Mouse (Mus musculus) inflammation-experienced regulatory T-cells, adult 16 weeks (primary cell): ENCODE measurements around the gene Grwd1. TPM values are rescaled to one million over a fixed set of nuclear protein-coding genes. Genes with fewer than 3 reads are reported as not detected.

Source experiments
- polyA plus RNA-seq: library from polyadenylated mRNA; unstranded; fragments of 100-300 nt; shearing (Covaris generic); gene quantifications from one replicate; pipeline ENCODE4 v1.2.1, GENCODE M21; 2017

Gene Grwd1
- polyA plus RNA-seq, result 44.0 TPM

GRCm38 (mm10) chr7:45830427-45831127 lies at the start of gene Grwd1:
Gene Grwd1 (minus strand): TSS chr7:45830944.

GRCm38 (mm10) chr7:45878278-45878677 lies 47.5 kb upstream of the Grwd1 start, which contains the start of gene Grin2d:
Gene Grin2d (minus strand): TSS chr7:45878378.

DNA sequence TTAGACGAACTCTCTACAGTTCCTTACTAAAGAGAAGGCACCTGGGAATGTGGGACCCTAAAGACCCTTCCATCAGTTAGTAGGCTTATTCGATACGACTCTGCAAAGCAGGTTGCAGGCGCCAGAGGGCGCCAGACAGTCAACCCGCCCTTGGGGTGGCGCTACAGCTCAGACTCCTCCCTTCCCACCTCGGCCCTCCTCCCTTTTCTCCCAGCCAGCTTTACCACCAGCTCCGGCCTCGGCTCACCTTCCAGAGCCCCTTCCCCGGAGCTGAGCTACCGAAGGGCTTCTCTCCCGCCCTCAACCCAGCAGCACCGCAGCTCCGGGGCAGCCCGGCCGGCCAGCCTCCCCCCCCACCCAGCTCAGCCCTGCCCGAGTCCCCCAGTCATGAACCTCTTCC lies 41.9 kb upstream of the Grwd1 start, which contains the start of gene Kdelr1:
TSS of gene Kdelr1 (plus strand) at position 149 of the 400 bp plus-strand sequence.

DNA sequence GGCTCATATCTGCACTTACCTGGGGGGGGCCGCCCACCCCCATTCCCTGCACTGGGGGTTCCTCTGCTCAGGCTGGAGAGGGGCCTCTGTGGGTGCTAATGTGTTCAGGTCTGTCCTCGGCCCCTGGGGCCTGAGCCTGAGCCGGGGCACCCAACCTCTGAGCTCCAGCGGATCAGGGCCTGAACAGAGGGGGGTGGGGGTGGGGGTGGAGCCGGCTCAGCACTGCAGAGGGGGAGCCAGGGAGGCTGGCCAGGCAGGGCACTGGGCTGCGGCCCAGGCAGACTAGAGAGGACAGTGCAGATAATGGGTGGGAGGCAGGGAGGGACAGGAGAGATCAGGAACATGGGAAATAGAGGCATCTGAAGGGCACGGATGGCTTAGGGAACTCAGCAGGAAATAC lies 6.1 kb downstream of the Grwd1 start, which contains the start of gene Kcnj14:
TSS of gene Kcnj14 (minus strand) at position 185 of the 400 bp plus-strand sequence.

DNA sequence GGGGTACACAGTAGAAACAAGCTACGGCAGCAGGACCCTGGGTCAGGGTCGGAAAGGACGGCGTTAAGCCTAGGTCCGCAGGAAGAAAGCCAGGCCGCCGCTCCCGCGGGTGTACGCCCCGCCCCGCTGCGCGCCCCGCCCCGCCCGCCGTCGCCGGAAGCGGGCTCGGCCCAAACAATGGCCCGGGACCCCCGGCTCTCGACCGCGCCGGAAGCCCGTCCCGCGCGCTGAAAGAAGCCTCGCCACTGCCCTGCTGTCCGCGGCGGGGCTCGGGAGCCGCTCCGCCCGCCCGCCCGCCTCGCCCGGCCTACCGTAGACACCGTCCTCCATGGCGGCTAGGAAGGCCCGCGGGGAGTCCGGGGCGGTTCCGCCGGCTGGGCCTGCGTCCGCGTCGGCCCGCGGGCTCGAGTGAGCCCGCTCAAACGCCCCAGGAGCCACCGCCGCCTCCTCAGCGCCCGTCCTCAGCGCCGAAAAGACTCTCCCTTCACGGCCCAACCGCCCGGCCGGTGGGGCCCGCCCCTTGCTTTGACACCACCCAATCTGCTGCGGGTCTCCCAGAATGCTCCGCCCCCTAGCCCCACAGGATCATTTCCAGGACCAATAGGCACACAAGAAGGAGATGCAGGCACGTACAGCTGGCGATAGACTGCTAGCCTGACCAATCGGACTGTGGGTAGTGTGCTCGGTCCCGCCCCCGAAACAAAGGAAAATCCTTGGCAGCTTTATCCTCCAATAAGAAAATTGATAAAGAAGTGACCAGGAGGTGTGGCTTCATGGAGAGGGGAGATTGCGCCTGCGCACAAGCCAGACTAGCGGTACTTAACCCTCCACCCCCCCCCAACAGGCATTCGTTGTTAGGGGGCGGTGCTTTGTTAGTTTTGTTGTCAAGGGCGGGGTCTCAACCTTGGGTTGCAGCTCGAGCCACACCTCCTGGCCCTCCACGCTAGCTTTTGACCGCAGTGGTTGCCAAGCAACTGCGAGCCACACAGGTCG lies 16.7 kb downstream of the Grwd1 start, which contains the start of gene Cyth2:
TSS of gene Cyth2 (minus strand) at position 795 of the 993 bp plus-strand sequence.

GRCm38 (mm10) chr7:45784524-45785372 lies 46.0 kb downstream of the Grwd1 start, which contains the start of gene Sult2b1:
Gene Sult2b1 (minus strand): TSS chr7:45784669.

DNA sequence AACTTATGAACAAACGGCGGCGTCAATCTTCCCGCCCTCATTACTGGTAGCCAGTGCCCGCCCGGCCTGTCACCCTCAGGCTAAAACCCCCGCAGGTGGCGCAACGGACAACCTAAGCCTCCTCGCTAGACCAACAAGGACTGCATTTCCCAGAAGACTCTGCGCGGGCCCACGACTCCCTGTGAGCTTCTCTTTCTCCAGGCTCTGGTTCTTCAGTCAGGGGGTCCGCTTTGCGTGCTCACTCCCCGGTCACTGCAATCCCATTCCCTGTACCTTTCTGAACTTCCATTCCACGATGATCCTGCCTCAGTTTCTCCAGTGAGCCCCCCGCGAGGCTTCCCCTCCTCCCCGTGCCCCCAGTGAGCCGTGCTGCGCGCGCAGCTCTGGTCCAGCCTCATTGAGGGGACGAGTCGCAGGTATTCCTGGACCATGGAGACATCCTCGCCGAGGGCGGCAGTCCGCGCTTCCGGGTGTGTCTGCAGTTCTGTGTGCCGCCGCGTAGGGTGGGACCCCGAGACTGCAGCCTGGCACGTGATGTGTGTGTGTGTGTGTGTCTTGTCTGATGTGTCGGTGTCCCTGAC lies 47.1 kb downstream of the Grwd1 start, which contains the start of gene Lmtk3:
TSS of gene Lmtk3 (plus strand) at position 228 of the 581 bp plus-strand sequence.

Other genes with a start within 250 kb of the Grwd1 start
- not detected for gene Fgf21, start 215.5 kb downstream of the Grwd1 start, polyA plus RNA-seq
- gene Fut1, start 213.7 kb downstream of the Grwd1 start, polyA plus RNA-seq, result not detected
- gene Izumo1, start 209.1 kb downstream of the Grwd1 start, polyA plus RNA-seq, result not detected
- gene Rasip1, start 203.5 kb downstream of the Grwd1 start, polyA plus RNA-seq, result 0.65 TPM
- gene Mamstr, start 191.0 kb downstream of the Grwd1 start, polyA plus RNA-seq, result 0.65 TPM
- 0.12 TPM for gene Fut2, start 164.6 kb downstream of the Grwd1 start, polyA plus RNA-seq
- not detected for gene Ntn5, start 146.9 kb downstream of the Grwd1 start, polyA plus RNA-seq
- gene Sec1, start 136.5 kb downstream of the Grwd1 start, polyA plus RNA-seq, result 0.20 TPM
- 9.3 TPM for gene Car11, start 131.1 kb downstream of the Grwd1 start, polyA plus RNA-seq
- 14.7 TPM for gene Dbp, start 125.9 kb downstream of the Grwd1 start, polyA plus RNA-seq
- 1,529 TPM for gene Rpl18, start 115.5 kb downstream of the Grwd1 start, polyA plus RNA-seq
- gene Sphk2, start 112.9 kb downstream of the Grwd1 start, polyA plus RNA-seq, result 40.4 TPM
- not detected for gene Fam83e, start 109.7 kb downstream of the Grwd1 start, polyA plus RNA-seq
- not detected for gene Spaca4, start 105.1 kb downstream of the Grwd1 start, polyA plus RNA-seq
- 0.13 TPM for gene Lmtk3, start 47.2 kb downstream of the Grwd1 start, polyA plus RNA-seq
- 2.7 TPM for gene Sult2b1, start 46.3 kb downstream of the Grwd1 start, polyA plus RNA-seq
- 45.3 TPM for gene Cyth2, start 16.4 kb downstream of the Grwd1 start, polyA plus RNA-seq
- gene Kcnj14, start 6.2 kb downstream of the Grwd1 start, polyA plus RNA-seq, result not detected
- gene Kdelr1, start 41.8 kb upstream of the Grwd1 start, polyA plus RNA-seq, result 108 TPM
- 0.23 TPM for gene Grin2d, start 47.4 kb upstream of the Grwd1 start, polyA plus RNA-seq
- 0.41 TPM for gene Syngr4, start 65.8 kb upstream of the Grwd1 start, polyA plus RNA-seq
- 8.6 TPM for gene Tmem143, start 66.0 kb upstream of the Grwd1 start, polyA plus RNA-seq
- 654 TPM for gene Emp3, start 90.5 kb upstream of the Grwd1 start, polyA plus RNA-seq
- gene Ccdc114, start 93.1 kb upstream of the Grwd1 start, polyA plus RNA-seq, result 1.4 TPM
- gene Abcc6, start 199.4 kb upstream of the Grwd1 start, polyA plus RNA-seq, result not detected
- gene Nomo1, start 202.8 kb upstream of the Grwd1 start, polyA plus RNA-seq, result 28.5 TPM